Mouse (Mus musculus) midbrain, embryonic 11.5 days (tissue): Measurements from ENCODE around the gene Glp2r. TPM values are rescaled to one million over a fixed set of nuclear protein-coding genes. Genes with fewer than 3 reads are reported as not detected.

ENCODE experiments used
- ATAC-seq: fragments of 200-750 bp; cut with Nextera tagmentation; 2 replicates; pipeline ENCODE4 v1.8.0; 2017; ENCODE audit warnings: moderate TSS enrichment, moderate library complexity; ENCODE audit not compliant: low FRiP score
- DNase-seq: peaks from one replicate; pipeline ENCODE4 v3.0.0; 2015; ENCODE audit warnings: low spot score; ENCODE audit errors: missing footprints
- H3K27ac ChIP-seq: fragments of 300-500 bp; sonication (generic); 2 replicates; pipeline ENCODE4 v1.5.1; 2014; ENCODE audit warnings: low read depth, low read length
- H3K27me3 ChIP-seq: fragments of 300-500 bp; sonication (generic); 2 replicates; pipeline ENCODE4 v1.6.1; 2014; ENCODE audit warnings: mild to moderate bottlenecking, low read length, moderate library complexity, mixed read lengths; ENCODE audit not compliant: control insufficient read depth, insufficient read depth
- H3K36me3 ChIP-seq: fragments of 300-500 bp; sonication (generic); 2 replicates; pipeline ENCODE4 v1.6.1; 2014; ENCODE audit warnings: mild to moderate bottlenecking, low read length, moderate library complexity, mixed read lengths; ENCODE audit not compliant: control insufficient read depth, insufficient read depth
- H3K4me1 ChIP-seq: fragments of 300-500 bp; sonication (generic); 2 replicates; pipeline ENCODE4 v1.6.1; 2014; ENCODE audit warnings: low read length; ENCODE audit not compliant: control insufficient read depth, insufficient read depth
- H3K4me2 ChIP-seq: fragments of 300-500 bp; sonication (generic); 2 replicates; pipeline ENCODE4 v1.6.1; 2014; ENCODE audit warnings: mild to moderate bottlenecking, moderate library complexity
- H3K4me3 ChIP-seq: fragments of 300-500 bp; sonication (generic); 2 replicates; pipeline ENCODE4 v1.5.1; 2014; ENCODE audit warnings: low read depth, low read length
- H3K9ac ChIP-seq: fragments of 300-500 bp; sonication (generic); 2 replicates; pipeline ENCODE4 v1.6.1; 2014; ENCODE audit warnings: low read length
- H3K9me3 ChIP-seq: fragments of 300-500 bp; sonication (generic); 2 replicates; pipeline ENCODE4 v1.6.1; 2016; ENCODE audit warnings: low read length; ENCODE audit not compliant: control insufficient read depth
- WGBS: fragments of 180-500 bp; shearing (Covaris S2); extraction: QIAGEN DNeasy Blood & Tissue Kit; methylation state at CpG from one replicate; pipeline ENCODE4 v1.1.7; 2014; 5-methylcytosine and 5-hydroxymethylcytosine counted together
- polyA plus RNA-seq: library from polyadenylated mRNA; unstranded; fragments of >200 nt; fragmentation: Nextera tagmentation; extraction: Ambion mirVana; gene quantifications from 2 replicates; pipeline ENCODE4 v1.2.1, GENCODE M21; 2014

The Glp2r gene
- polyA plus RNA-seq, 1 experiment from 2014 or later = not detected

DNA sequence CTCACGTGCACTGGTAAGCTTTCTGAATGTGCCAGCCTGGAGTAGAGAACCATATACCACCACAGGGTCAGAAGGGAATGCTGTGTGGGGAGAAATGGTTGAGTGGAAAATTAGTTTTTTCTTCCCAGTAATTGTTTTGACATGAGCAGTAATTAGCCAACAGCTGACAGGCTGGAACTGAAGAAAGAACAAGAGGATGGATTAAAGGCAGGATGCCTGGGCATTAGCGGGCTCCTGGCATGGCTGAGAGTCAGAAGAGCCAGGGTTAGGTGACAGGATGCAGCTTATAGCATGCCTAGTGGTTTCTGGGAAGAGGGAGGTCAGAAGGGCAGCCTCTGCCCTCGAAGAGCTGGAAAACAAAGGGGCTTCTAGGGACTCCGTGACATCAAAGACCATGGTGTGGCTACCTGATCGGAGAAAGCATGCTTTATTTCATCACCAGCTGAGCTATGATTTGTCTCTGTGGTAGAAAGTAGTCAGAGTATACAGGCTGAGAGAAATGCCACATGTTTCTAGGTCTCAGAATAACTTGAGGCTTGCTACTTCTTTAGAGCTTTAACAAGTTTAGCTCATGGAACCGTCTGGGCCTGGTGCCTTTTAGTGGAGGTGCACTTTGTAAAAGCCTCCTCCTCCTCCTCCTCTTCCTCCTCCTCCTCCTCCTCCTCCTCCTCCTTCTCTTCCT lies 133.9 kb downstream of the Glp2r start:
- Histone ChIP-seq H3K4me2 (no peak overlapping the region), H3K36me3 (no peaks in the 10 kb centered on the region), H3K27ac (no peak overlapping the region), H3K9ac (no peak overlapping the region), H3K4me1 (no peaks in the 10 kb centered on the region), H3K27me3 (no peaks in the 10 kb centered on the region), H3K4me3 (no peak overlapping the region), H3K9me3 (no peaks in the 10 kb centered on the region)
- ATAC-seq (no peak), DNase-seq (no peak)
- WGBS = 63% methylated on average over 6 of the region's 6 CpGs

DNA sequence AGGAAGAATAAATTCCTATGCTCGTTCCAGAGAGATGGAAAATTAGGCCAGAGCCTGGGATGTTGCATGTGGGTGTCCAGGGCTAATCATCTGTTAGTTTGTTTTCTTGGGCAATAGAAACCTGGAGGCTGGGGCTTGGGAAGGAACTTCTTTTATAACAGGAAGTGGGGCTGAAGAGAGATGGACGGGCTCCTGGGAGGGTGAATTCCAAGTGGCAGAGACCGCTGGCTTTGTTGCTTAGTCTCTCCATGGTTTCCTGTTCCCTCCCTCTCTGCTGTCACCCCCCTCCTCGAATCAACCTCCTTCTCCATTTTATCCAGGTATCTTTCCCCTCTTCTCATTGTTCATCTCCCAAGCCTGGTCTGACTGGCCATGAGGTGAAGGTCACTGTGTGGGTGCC lies 134.8 kb downstream of the Glp2r start:
- 70% methylated on average over 4 of the region's 4 CpGs for WGBS
- Histone ChIP-seq H3K4me2 (no peak overlapping the region), H3K4me1 (no peaks in the 10 kb centered on the region), H3K4me3 (no peak overlapping the region), H3K9me3 (no peaks in the 10 kb centered on the region), H3K36me3 (no peaks in the 10 kb centered on the region), H3K9ac (no peak overlapping the region), H3K27ac (no peak overlapping the region), H3K27me3 (no peaks in the 10 kb centered on the region)
- ATAC-seq = no peak
- DNase-seq = no peak

DNA sequence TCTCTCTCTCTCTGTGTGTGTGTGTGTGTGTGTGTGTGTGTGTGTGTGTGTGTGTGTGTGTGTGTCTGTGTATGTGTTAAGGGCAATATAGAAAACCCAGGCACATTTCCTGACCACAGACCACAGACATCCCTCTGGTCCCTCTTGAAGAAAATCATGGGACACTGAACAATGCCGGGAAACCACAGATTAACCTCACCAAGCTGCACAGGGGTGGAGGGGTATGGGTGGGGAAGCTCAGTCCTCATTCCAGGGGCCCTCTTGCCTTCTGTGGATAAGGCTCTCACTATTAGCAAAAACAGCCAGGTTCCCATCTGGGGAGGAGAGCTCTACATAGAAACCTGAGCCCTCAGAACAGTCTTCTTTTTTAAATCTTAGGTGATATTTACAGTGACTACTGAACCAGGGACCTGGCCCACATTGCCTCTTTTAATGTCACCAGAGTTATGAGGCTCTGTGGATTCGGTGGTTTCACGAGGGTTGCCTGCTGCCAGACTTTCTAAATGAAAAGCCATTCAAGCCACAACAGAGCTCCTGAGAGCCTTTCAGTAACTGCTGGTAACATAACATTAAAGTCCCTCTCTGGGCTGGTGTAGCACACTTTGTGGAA lies 137.2 kb downstream of the Glp2r start:
- DNase-seq (no peak), ATAC-seq (no peak)
- no peaks in the 10 kb centered on the region for H3K36me3 ChIP-seq
- no peak overlapping the region for H3K9ac ChIP-seq
- no peaks in the 10 kb centered on the region for H3K9me3 ChIP-seq
- no peaks in the 10 kb centered on the region for H3K4me1 ChIP-seq
- no peaks in the 10 kb centered on the region for H3K27me3 ChIP-seq
- 67% methylated on average over 3 of the region's 3 CpGs for WGBS
- H3K4me3 ChIP-seq = no peak overlapping the region
- H3K27ac ChIP-seq = no peak overlapping the region
- no peak overlapping the region for H3K4me2 ChIP-seq

DNA sequence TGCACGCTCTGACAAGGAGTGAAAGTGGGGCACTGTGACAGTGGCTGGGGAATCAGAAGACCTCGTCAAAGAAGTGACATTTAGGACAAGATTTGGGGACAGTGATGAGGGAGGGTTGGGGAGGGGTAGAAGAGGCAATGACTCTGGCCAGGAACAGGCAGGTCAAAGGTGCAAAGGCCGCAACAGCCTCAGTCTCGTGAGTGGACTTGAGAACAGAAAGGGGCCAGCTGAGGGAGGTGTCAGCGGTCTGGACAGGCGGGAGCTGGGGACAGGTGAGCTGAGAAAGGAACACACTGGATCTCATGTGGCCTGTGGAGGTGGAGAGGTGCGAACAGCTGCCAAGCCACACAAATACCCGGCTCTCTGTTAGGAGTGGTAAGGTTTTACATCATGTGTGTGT lies 138.0 kb downstream of the Glp2r start:
- H3K9me3 ChIP-seq = no peaks in the 10 kb centered on the region
- WGBS = 79% methylated on average over 8 of the region's 8 CpGs
- no peaks in the 10 kb centered on the region for H3K4me1 ChIP-seq

DNA sequence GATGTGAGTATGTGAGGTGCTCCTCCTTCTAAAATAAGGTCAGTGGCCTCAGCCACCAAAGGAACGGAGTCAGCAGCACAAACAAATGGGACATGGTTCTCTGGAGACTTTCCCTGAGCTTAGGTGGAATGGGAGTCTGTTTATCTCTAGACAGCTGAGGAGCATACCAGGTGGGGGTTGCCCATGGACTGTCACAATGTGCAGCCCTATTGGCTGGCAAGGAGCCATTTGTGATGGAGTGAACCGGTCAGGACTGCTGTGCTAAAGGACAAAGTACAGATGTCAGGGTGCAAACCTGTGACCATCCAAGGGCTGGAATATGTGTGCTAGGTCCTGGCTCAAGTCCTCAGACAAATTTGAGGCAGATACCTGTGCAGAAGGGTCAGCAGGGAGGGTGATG lies 142.4 kb downstream of the Glp2r start:
- H3K4me3 ChIP-seq = no peak overlapping the region

More for the DNA sequence above, 138.0 kb downstream of the Glp2r start:
- Histone ChIP-seq H3K9ac (no peak overlapping the region), H3K4me3 (no peak overlapping the region), H3K4me2 (no peak overlapping the region), H3K36me3 (no peaks in the 10 kb centered on the region), H3K27me3 (no peaks in the 10 kb centered on the region), H3K27ac (no peak overlapping the region)
- ATAC-seq (no peak), DNase-seq (no peak)

DNA sequence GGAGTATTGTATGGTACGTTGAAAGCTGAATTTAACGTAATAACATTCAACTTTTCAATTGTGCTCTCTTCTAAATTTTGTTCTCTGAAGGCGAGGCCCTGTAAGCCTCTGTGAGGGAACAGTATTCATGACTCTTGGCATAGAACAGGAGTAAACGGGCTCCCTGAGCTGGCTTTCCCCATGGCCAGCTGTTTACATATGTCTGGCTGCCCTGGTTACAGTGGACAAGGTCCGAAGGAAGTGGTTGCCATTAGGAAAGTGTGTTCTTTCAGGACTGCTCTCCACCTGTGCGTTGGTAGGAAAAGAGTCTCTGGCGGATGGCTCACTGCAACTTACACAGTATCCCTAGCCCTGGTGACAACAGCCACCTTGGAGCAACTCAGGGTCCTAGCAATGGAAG lies 143.8 kb downstream of the Glp2r start:
- ATAC-seq (no peak), DNase-seq (no peak)
- no peak overlapping the region for H3K9ac ChIP-seq
- H3K36me3 ChIP-seq = no peaks in the 10 kb centered on the region
- 87% methylated on average over 7 of the region's 7 CpGs for WGBS
- no peaks in the 10 kb centered on the region for H3K27me3 ChIP-seq
- H3K9me3 ChIP-seq = no peaks in the 10 kb centered on the region
- H3K4me1 ChIP-seq = no peaks in the 10 kb centered on the region
- H3K4me3 ChIP-seq = no peak overlapping the region
- no peak overlapping the region for H3K4me2 ChIP-seq
- no peak overlapping the region for H3K27ac ChIP-seq

More for the DNA sequence above, 142.4 kb downstream of the Glp2r start:
- Histone ChIP-seq H3K36me3 (no peaks in the 10 kb centered on the region), H3K4me1 (no peaks in the 10 kb centered on the region), H3K27me3 (no peaks in the 10 kb centered on the region), H3K9me3 (no peaks in the 10 kb centered on the region), H3K4me2 (no peak overlapping the region), H3K27ac (no peak overlapping the region), H3K9ac (no peak overlapping the region)
- no peak for ATAC-seq
- WGBS = 92% methylated on average over 2 of the region's 2 CpGs
- DNase-seq = no peak

DNA sequence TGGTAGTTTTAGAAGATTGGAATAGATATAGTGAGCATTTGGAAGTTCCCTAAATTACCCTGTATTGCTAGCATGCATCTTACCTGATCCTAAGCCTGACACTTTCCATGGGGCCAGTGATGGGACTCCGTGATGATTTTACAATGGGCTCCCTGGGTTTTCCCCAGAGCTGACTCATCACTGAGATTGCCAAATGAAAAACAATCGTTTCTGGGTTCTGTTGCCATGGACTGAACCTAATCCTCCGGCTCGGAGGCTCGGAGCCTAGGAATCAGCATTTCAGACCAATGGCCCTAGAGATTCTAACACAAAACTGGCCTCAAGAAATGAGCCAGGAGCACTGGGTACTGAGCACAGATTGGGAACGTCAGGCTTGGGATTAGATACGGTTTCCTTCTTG lies 148.6 kb downstream of the Glp2r start:
- ATAC-seq = no peak
- 85% methylated on average over 7 of the region's 7 CpGs for WGBS
- H3K27ac ChIP-seq = no peak overlapping the region
- no peaks in the 10 kb centered on the region for H3K4me1 ChIP-seq
- no peaks in the 10 kb centered on the region for H3K27me3 ChIP-seq
- no peaks in the 10 kb centered on the region for H3K9me3 ChIP-seq
- no peak overlapping the region for H3K4me3 ChIP-seq
- no peak overlapping the region for H3K4me2 ChIP-seq
- no peak overlapping the region for H3K9ac ChIP-seq
- no peaks in the 10 kb centered on the region for H3K36me3 ChIP-seq
- DNase-seq = no peak

DNA sequence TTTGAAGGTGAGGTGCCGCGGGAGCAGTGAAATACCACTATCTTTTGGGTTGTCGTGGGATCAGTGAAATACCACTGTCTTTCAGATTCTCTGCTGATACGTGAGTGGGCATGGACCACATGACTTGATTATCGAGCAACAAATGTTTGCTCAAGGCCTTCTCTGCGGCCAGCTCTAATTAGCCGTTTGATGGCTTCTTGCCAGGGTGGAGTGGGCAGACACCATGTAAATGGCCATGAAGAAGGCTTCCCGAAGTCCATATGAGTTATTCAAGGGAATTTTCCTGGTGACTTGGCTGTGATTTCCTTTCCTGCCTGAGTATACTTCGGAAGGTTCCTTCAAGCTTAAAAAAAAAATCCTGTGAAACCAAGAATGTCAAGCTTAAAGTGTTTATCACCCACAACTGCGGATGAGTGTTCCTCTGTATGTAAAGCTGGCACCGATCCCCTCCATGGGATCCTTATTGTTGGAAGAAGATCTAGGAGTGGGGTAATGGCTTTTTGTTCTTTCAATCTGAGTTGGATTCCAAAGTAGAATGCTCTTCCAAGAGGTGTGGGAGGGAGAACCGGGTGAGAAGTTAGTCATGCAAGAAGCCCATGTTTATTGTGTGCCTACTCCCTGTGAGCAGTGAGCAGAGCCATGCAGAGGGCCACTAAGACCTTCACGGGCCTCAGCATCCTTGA lies 154.3 kb downstream of the Glp2r start:
- Histone ChIP-seq H3K4me1 (no peaks in the 10 kb centered on the region), H3K4me2 (no peak overlapping the region), H3K36me3 (no peaks in the 10 kb centered on the region), H3K27ac (no peak overlapping the region), H3K27me3 (no peaks in the 10 kb centered on the region), H3K4me3 (no peak overlapping the region), H3K9me3 (no peaks in the 10 kb centered on the region), H3K9ac (no peak overlapping the region)
- 89% methylated on average over 13 of the region's 13 CpGs for WGBS
- DNase-seq = no peak
- no peak for ATAC-seq

DNA sequence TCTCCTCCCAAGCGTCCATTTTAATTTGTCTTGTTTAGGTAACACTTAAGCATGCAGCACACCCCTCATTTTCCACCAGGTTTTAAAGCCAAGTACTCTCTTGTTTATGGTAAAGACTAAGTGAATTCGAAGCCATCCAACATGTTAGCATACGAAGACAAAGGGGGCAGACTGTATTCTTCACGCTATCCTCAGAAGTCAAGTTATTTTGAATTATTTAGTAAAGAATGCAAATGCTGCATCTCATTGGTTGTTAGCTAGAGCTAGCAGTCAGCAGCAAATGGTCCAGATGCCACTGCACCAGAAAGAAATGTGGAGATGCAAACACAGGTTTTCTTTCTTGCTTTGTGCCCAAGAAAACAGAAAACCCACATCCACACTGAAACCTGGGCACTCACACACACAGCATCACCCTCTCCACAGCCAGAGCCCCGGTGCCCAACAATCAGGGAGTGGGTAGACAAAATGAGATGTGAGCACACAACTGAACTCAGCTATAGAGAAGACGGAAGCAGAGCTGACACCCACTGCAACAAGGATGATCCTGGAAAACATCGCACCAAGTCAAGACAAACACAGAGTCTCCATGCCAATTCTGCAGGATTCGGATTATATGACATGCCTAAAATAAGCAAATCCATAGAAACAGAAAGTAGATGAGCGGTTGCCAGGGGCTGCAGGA lies 158.7 kb downstream of the Glp2r start:
- Histone ChIP-seq H3K9ac (no peak overlapping the region), H3K27me3 (no peaks in the 10 kb centered on the region), H3K4me1 (no peaks in the 10 kb centered on the region), H3K27ac (no peak overlapping the region), H3K4me3 (no peak overlapping the region), H3K4me2 (no peak overlapping the region), H3K36me3 (no peaks in the 10 kb centered on the region), H3K9me3 (no peaks in the 10 kb centered on the region)
- 87% methylated on average over 9 of the region's 9 CpGs for WGBS
- DNase-seq = no peak
- ATAC-seq = no peak
